Mouse (Mus musculus) inflammation-experienced regulatory T-cells, adult 6 months (primary cell): ENCODE data around the gene Ccdc174. TPM values are rescaled to one million over a fixed set of nuclear protein-coding genes. Genes with fewer than 3 reads are reported as not detected.

Source experiments
- ATAC-seq: one replicate; pipeline ENCODE4 v1.8.0; 2017
- polyA plus RNA-seq, 3 experiments: library from polyadenylated mRNA; unstranded; fragments of 100-300 nt; shearing (Covaris generic); gene quantifications; one replicate each; pipeline ENCODE4 v1.2.1; 2017

The Ccdc174 gene
- polyA plus RNA-seq, 3 experiments from 2014 or later = 49.5 to 54.7 (median 50.6) TPM

- ATAC-seq = no peak
Measured at GRCm38 (mm10) chr6:91931231-91931630, 53.4 kb downstream of the Ccdc174 start.

DNA sequence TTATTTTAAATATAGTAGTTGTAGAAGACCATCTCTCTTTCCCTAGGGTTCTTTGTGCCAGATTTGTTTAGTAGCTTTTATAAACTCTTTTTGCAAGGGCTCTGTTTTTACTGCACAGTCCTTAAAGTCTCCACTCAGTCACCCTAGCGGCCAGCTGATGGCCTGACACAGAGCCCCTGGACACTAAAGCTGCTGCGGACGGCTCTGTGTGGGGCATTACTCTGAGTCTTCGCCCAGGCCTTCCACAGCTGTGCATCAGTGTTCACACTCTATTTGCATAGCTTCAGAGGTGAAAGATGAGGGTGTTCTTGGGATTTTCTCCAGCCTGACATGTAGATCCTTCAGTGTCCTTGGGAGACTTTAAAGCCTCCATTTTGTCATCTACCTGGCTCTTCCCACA is 60.6 kb downstream of the Ccdc174 start:
- no peak for ATAC-seq

DNA sequence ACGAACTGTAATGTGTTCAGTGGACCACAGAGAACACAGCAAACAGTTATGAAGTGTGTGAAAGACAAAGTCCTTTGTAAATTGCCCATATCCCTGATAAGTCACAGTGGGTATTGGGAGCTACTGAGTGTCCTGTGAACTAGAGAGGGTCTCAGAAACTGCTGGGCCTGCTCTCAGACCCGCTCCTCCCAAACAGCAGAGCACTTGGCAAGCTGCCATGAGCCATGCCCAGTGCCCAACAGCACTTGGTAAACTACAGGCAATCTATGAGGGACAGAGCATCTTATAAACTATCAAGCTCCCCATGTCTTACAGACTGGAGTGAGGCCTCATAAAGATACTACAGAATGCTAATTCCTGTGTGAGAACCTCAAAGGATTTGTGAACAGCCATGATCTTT is 70.6 kb downstream of the Ccdc174 start:
- ATAC-seq = no peak

Other genes with a start within 250 kb of the Ccdc174 start
- 10 to 100 TPM; 33.6 to 47.0 (median 35.3) TPM for gene Slc6a6, start 194.0 kb upstream of the Ccdc174 start, polyA plus RNA-seq
- gene Grip2, start 50.8 kb upstream of the Ccdc174 start, polyA plus RNA-seq = under 1 TPM; 0.06 to 0.41 (median 0.21) TPM
- under 1 TPM; 0.40 to 0.59 (median 0.59) TPM for gene 4930590J08Rik, start 24.8 kb downstream of the Ccdc174 start, polyA plus RNA-seq
- not detected for gene Fgd5, start 100.8 kb downstream of the Ccdc174 start, polyA plus RNA-seq
- 100 to 1,000 TPM in 1 of 3 experiments, 10 to 100 TPM in 2; 56.7 to 125 (median 94.5) TPM for gene Nr2c2, start 213.3 kb downstream of the Ccdc174 start, polyA plus RNA-seq